Mouse (Mus musculus) heart, adult 8-10 months (tissue): ENCODE data around the gene Slc27a5. TPM values are rescaled to one million over a fixed set of nuclear protein-coding genes. Genes with fewer than 3 reads are reported as not detected.

Experiments used
- total RNA-seq, 4 experiments: library from RNA; stranded (reverse); gene quantifications; 2 replicates each; pipeline ENCODE4 v1.2.4; 2022

Slc27a5 gene
- total RNA-seq, 4 experiments from 2014 or later, result not detected

Other genes with a start within 250 kb of the Slc27a5 start
- gene Zscan18, start 194.6 kb downstream of the Slc27a5 start, total RNA-seq, result 1 to 10 TPM in 2 of 4 experiments, under 1 TPM in 2; 0.41 to 2.0 (median 1.2) TPM
- gene Zfp329, start 179.3 kb downstream of the Slc27a5 start, total RNA-seq, result 1 to 10 TPM; 4.7 to 7.6 (median 5.6) TPM
- 10 to 100 TPM; 18.0 to 22.0 (median 19.6) TPM for gene Zfp110, start 163.4 kb downstream of the Slc27a5 start, total RNA-seq
- 1 to 10 TPM; 3.0 to 3.9 (median 3.5) TPM for gene Zfp128, start 117.0 kb downstream of the Slc27a5 start, total RNA-seq
- 1 to 10 TPM; 3.8 to 5.5 (median 5.0) TPM for gene Zscan22, start 100.4 kb downstream of the Slc27a5 start, total RNA-seq
- gene Rps5, start 75.9 kb downstream of the Slc27a5 start, total RNA-seq, result 100 to 1,000 TPM; 502 to 620 (median 561) TPM
- under 1 TPM; 0.22 to 0.31 (median 0.25) TPM for gene Rnf225, start 70.8 kb downstream of the Slc27a5 start, total RNA-seq
- 1 to 10 TPM; 2.7 to 3.2 (median 2.8) TPM for gene Zfp324, start 32.4 kb downstream of the Slc27a5 start, total RNA-seq
- 1 to 10 TPM; 2.2 to 4.1 (median 3.6) TPM for gene Zfp446, start 20.3 kb downstream of the Slc27a5 start, total RNA-seq
- gene Trim28, start 922 bp upstream of the Slc27a5 start, total RNA-seq, result 10 to 100 TPM; 77.8 to 92.6 (median 83.6) TPM
- 10 to 100 TPM in 1 of 4 experiments, 1 to 10 TPM in 3; 6.9 to 11.3 (median 7.2) TPM for gene Zbtb45, start 11.8 kb upstream of the Slc27a5 start, total RNA-seq
- 100 to 1,000 TPM; 142 to 153 (median 147) TPM for gene Chmp2a, start 36.6 kb upstream of the Slc27a5 start, total RNA-seq
- 100 to 1,000 TPM; 204 to 216 (median 210) TPM for gene Ube2m, start 40.1 kb upstream of the Slc27a5 start, total RNA-seq
- under 1 TPM; 0.19 to 0.60 (median 0.29) TPM for gene Mzf1, start 56.6 kb upstream of the Slc27a5 start, total RNA-seq
- gene Vmn1r85, start 97.0 kb upstream of the Slc27a5 start, total RNA-seq, result not detected
- not detected for gene Vmn1r86, start 121.7 kb upstream of the Slc27a5 start, total RNA-seq
- gene Vmn1r87, start 142.0 kb upstream of the Slc27a5 start, total RNA-seq, result not detected
- under 1 TPM in 3 of 4 experiments, not detected in 1; 0.03 to 0.12 (median 0.09) TPM for gene Vmn1r88, start 161.4 kb upstream of the Slc27a5 start, total RNA-seq
- not detected for gene Vmn1r89, start 214.8 kb upstream of the Slc27a5 start, total RNA-seq